In the genomic region with DNA sequence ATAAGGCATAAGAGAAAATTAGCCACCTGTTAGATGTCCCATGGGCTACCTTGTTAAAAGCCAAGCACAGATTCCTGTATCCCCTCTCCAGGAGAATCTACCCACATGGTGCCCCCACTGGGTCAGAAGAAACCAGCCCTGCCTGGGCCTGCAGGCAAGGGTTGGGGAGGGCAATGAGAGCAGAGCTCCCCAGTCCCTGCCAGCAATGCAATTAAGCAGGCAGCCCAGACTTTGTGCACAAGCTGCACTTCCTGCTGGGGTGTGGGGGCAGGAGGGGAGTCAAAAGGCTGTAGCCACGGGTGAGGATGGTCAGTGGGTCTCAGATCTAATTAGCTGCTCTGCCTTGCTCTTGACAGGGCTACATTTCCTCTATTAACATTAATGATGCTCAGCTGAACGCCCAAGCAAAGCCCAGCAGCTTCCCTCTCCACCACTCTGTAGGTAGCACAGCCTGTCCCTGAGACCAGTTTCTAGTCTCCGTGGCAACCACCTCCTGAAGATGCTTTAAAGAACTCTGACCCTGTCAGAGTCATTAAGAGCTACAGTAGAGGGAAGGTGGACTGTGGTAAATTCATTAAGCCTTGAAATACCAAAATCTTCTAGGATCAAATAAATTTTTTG, we compare ENCODE assay signal across 17 mouse cellular contexts. TPM values are rescaled to one million over a fixed set of nuclear protein-coding genes. Genes with fewer than 3 reads are reported as not detected.
A peak's percentile ranks its signal among the peaks of the same experiment; 100 is the strongest.
DNase-seq lines count a peak whose midpoint lies in the region; ATAC-seq and TF ChIP-seq lines count a peak whose summit lies in the region.
"Had no signal": no experiment of that assay in that cellular context is flagged by ENCODE, and none has a peak within 500 bp of the region (broad histone marks: within the 10 kb centered on the region; RNA-seq: fewer than 3 reads in every experiment).

No protein-coding gene starts in this region.

- H3K4me2 ChIP-seq in forebrain, embryonic 14.5 days (ENCODE audit: low read length): no peak overlapping the region
- no peak overlapping the region for H3K4me2 ChIP-seq in forebrain, embryonic 12.5 days
- no peak overlapping the region for H3K4me2 ChIP-seq in neural tube, embryonic 13.5 days
- no peak overlapping the region for H3K4me2 ChIP-seq in hindbrain, embryonic 14.5 days (replicated peaks)
- H3K4me2 ChIP-seq in midbrain, postnatal 0 days (ENCODE audit: low read depth, low read length, poor library complexity, severe bottlenecking): no peak overlapping the region
- H3K4me2 ChIP-seq: liver, embryonic 13.5 days; lung, embryonic 15.5 days had no signal

- H3K9ac ChIP-seq in forebrain, embryonic 14.5 days (ENCODE audit: low read length): no peak overlapping the region
- H3K9ac ChIP-seq in forebrain, embryonic 12.5 days: no peak overlapping the region
- no peak overlapping the region for H3K9ac ChIP-seq in neural tube, embryonic 13.5 days
- H3K9ac ChIP-seq in hindbrain, embryonic 14.5 days: no peak overlapping the region
- no peak overlapping the region for H3K9ac ChIP-seq in midbrain, postnatal 0 days (replicated peaks; ENCODE audit: low read length, poor library complexity, severe bottlenecking)
- H3K9ac ChIP-seq: liver, embryonic 13.5 days; lung, embryonic 15.5 days had no signal

- H3K36me3 ChIP-seq in forebrain, embryonic 14.5 days (ENCODE audit: control insufficient read depth, insufficient read depth, low read length): peaks cover 28% of the 10 kb centered on the region
- H3K36me3 ChIP-seq in forebrain, embryonic 12.5 days (replicated peaks): peaks cover 19% of the 10 kb centered on the region
- H3K36me3 ChIP-seq in neural tube, embryonic 13.5 days: peaks cover 36% of the 10 kb centered on the region
- peaks cover 36% of the 10 kb centered on the region for H3K36me3 ChIP-seq in hindbrain, embryonic 14.5 days (replicated peaks; ENCODE audit: control insufficient read depth, insufficient read depth)
- H3K36me3 ChIP-seq in midbrain, postnatal 0 days (ENCODE audit: insufficient read depth, low read length): peaks cover 37% of the 10 kb centered on the region

- no peaks in the 10 kb centered on the region for H3K9me3 ChIP-seq in forebrain, embryonic 14.5 days (replicated peaks; ENCODE audit: control insufficient read depth, low read length)
- H3K9me3 ChIP-seq in forebrain, embryonic 12.5 days: no peaks in the 10 kb centered on the region
- no peaks in the 10 kb centered on the region for H3K9me3 ChIP-seq in neural tube, embryonic 13.5 days
- no peaks in the 10 kb centered on the region for H3K9me3 ChIP-seq in hindbrain, embryonic 14.5 days (ENCODE audit: control insufficient read depth, low read length)
- H3K9me3 ChIP-seq in midbrain, postnatal 0 days (ENCODE audit: low read length): no peaks in the 10 kb centered on the region
- H3K9me3 ChIP-seq: liver, embryonic 13.5 days; lung, embryonic 15.5 days had no signal

- DNase-seq in forebrain, embryonic 14.5 days (ENCODE audit: low spot score): peak; percentile 4
- DNase-seq in neural tube, embryonic 10.5 days (ENCODE audit: extremely low spot score, low spot score): no peak
- no peak for DNase-seq in hindbrain, embryonic 14.5 days (ENCODE audit: low spot score)
- peak; percentile 11 for DNase-seq in midbrain, postnatal 0 days (ENCODE audit: low spot score)
- DNase-seq in layer of hippocampus, postnatal 10 days (ENCODE audit: low spot score in 2 of 2): no peak
- DNase-seq in thymus, postnatal 14 days: no peak
- DNase-seq: adrenal gland, postnatal 25 days; cerebellum, adult 9-11 months; embryo, embryonic 11 days; gastrocnemius, postnatal 36 days; heart, postnatal 14 days; kidney, postnatal 4 days; liver, embryonic 13.5 days; thymus, postnatal 25 days had no signal

- no peak overlapping the region for H3K27ac ChIP-seq in forebrain, embryonic 14.5 days (ENCODE audit: low read depth, low read length)
- no peak overlapping the region for H3K27ac ChIP-seq in forebrain, embryonic 12.5 days
- H3K27ac ChIP-seq in neural tube, embryonic 13.5 days (replicated peaks): no peak overlapping the region
- no peak overlapping the region for H3K27ac ChIP-seq in hindbrain, embryonic 14.5 days
- no peak overlapping the region; the same call in 1 of the 2 replicates for H3K27ac ChIP-seq in midbrain, postnatal 0 days (ENCODE audit: low read depth, low read length)
- H3K27ac ChIP-seq: liver, embryonic 13.5 days; lung, embryonic 15.5 days had no signal

- no peak; the same call in 1 of the 2 replicates for ATAC-seq in forebrain, embryonic 14.5 days
- ATAC-seq in forebrain, embryonic 12.5 days (ENCODE audit: low FRiP score): no peak
- ATAC-seq in neural tube, embryonic 13.5 days (ENCODE audit: low read depth): peak; percentile 19; the same call in 1 of the 2 replicates
- ATAC-seq in hindbrain, embryonic 14.5 days (ENCODE audit: low FRiP score): peak; percentile 62
- no peak for ATAC-seq in midbrain, postnatal 0 days (ENCODE audit: low FRiP score)

- no peak for TF ChIP-seq CTCF in midbrain, postnatal 0 days (IDR thresholded peaks at IDR 0.05)

- H3K27me3 ChIP-seq in forebrain, embryonic 14.5 days (replicated peaks; ENCODE audit: control insufficient read depth, insufficient read depth, low read length): peaks cover 6% of the 10 kb centered on the region; the same call in 1 of the 2 replicates
- H3K27me3 ChIP-seq in forebrain, embryonic 12.5 days: peaks cover 7% of the 10 kb centered on the region
- peaks cover 15% of the 10 kb centered on the region for H3K27me3 ChIP-seq in neural tube, embryonic 13.5 days
- H3K27me3 ChIP-seq in hindbrain, embryonic 14.5 days (ENCODE audit: control insufficient read depth, insufficient read depth, low read length): peaks cover 7% of the 10 kb centered on the region
- no peaks in the 10 kb centered on the region for H3K27me3 ChIP-seq in midbrain, postnatal 0 days (ENCODE audit: insufficient read depth, low read length)

- H3K4me3 ChIP-seq in forebrain, embryonic 14.5 days (ENCODE audit: low read depth, low read length): no peak overlapping the region
- H3K4me3 ChIP-seq in forebrain, embryonic 12.5 days (replicated peaks): no peak overlapping the region
- H3K4me3 ChIP-seq in neural tube, embryonic 13.5 days: no peak overlapping the region
- H3K4me3 ChIP-seq in hindbrain, embryonic 14.5 days (replicated peaks; ENCODE audit: low read length): no peak overlapping the region
- H3K4me3 ChIP-seq in midbrain, postnatal 0 days (ENCODE audit: low read depth, low read length): no peak overlapping the region
- H3K4me3 ChIP-seq: liver, embryonic 13.5 days; lung, embryonic 15.5 days had no signal

- H3K4me1 ChIP-seq in forebrain, embryonic 14.5 days (ENCODE audit: control insufficient read depth, insufficient read depth, low read length): no peaks in the 10 kb centered on the region; the same call in 1 of the 2 replicates
- peaks cover 6% of the 10 kb centered on the region for H3K4me1 ChIP-seq in forebrain, embryonic 12.5 days
- peaks cover 5% of the 10 kb centered on the region for H3K4me1 ChIP-seq in neural tube, embryonic 13.5 days (replicated peaks)
- no peaks in the 10 kb centered on the region for H3K4me1 ChIP-seq in hindbrain, embryonic 14.5 days (replicated peaks; ENCODE audit: control insufficient read depth, insufficient read depth, low read length)
- no peaks in the 10 kb centered on the region for H3K4me1 ChIP-seq in midbrain, postnatal 0 days (ENCODE audit: insufficient read depth, low read length)
- H3K4me1 ChIP-seq: liver, embryonic 13.5 days; lung, embryonic 15.5 days had no signal

- WGBS in forebrain, embryonic 14.5 days: 15% methylated on average over 3 of the region's 3 CpGs
- 25% methylated on average over 3 of the region's 3 CpGs for WGBS in forebrain, embryonic 12.5 days
- 42% methylated on average over 3 of the region's 3 CpGs for whole genome bisulfite sequencing in neural tube, embryonic 13.5 days
- WGBS in hindbrain, embryonic 14.5 days: 24% methylated on average over 3 of the region's 3 CpGs
- WGBS in midbrain, postnatal 0 days: 34% methylated on average over 3 of the region's 3 CpGs

RNA-seq across cellular contexts. Expression of a gene that starts 5.1 kb away (rescaled TPM):
- 1.8 and 2.0 TPM in 2 replicates for polyA plus RNA-seq in forebrain, embryonic 14.5 days (2014; fragmentation: Nextera tagmentation; extraction: Ambion mirVana)
- 0.44 and 0.57 TPM in 2 replicates for polyA plus RNA-seq in forebrain, embryonic 12.5 days (2016; fragmentation: Nextera tagmentation; extraction: Ambion mirVana)
- polyA plus RNA-seq in neural tube, embryonic 13.5 days (2015; fragmentation: Nextera tagmentation; extraction: Ambion mirVana): 1.0 and 1.2 TPM in 2 replicates
- polyA plus RNA-seq in hindbrain, embryonic 14.5 days (2014; fragmentation: Nextera tagmentation; extraction: Ambion mirVana): 3.2 and 5.0 TPM in 2 replicates
- total RNA-seq in midbrain, postnatal 0 days (2014; rRNA removed): 15.7 and 17.4 TPM in 2 replicates
- 16.7 and 17.3 TPM in 2 replicates for polyA plus RNA-seq in midbrain, postnatal 0 days (2015; fragmentation: Nextera tagmentation; extraction: Ambion mirVana)
- 1 to 10 TPM; 2.9 to 3.7 TPM for total RNA-seq in layer of hippocampus, postnatal 10 days (2021)
- total RNA-seq: gastrocnemius, postnatal 36 days; heart, postnatal 14 days had no signal

RNA-seq across cellular contexts. Expression of a gene that starts 39.5 kb away (rescaled TPM):
- polyA plus RNA-seq in forebrain, embryonic 14.5 days (2014; fragmentation: Nextera tagmentation; extraction: Ambion mirVana): 31.4 and 33.8 TPM in 2 replicates
- polyA plus RNA-seq in forebrain, embryonic 12.5 days (2016; fragmentation: Nextera tagmentation; extraction: Ambion mirVana): 24.3 and 28.3 TPM in 2 replicates
- 23.6 and 28.0 TPM in 2 replicates for polyA plus RNA-seq in neural tube, embryonic 13.5 days (2015; fragmentation: Nextera tagmentation; extraction: Ambion mirVana)
- polyA plus RNA-seq in hindbrain, embryonic 14.5 days (2014; fragmentation: Nextera tagmentation; extraction: Ambion mirVana): 26.6 and 31.9 TPM in 2 replicates
- 58.1 and 60.7 TPM in 2 replicates for total RNA-seq in midbrain, postnatal 0 days (2014; rRNA removed)
- polyA plus RNA-seq in midbrain, postnatal 0 days (2015; fragmentation: Nextera tagmentation; extraction: Ambion mirVana): 44.9 and 49.3 TPM in 2 replicates
- 10 to 100 TPM; 53.2 to 54.2 TPM for total RNA-seq in layer of hippocampus, postnatal 10 days (2021)

RNA-seq across cellular contexts. Expression of a gene that starts 40.3 kb away (rescaled TPM):
- polyA plus RNA-seq in forebrain, embryonic 14.5 days (2014; fragmentation: Nextera tagmentation; extraction: Ambion mirVana): 12.2 and 14.8 TPM in 2 replicates
- polyA plus RNA-seq in forebrain, embryonic 12.5 days (2016; fragmentation: Nextera tagmentation; extraction: Ambion mirVana): 16.2 and 16.6 TPM in 2 replicates
- polyA plus RNA-seq in neural tube, embryonic 13.5 days (2015; fragmentation: Nextera tagmentation; extraction: Ambion mirVana): 11.4 and 12.4 TPM in 2 replicates
- 15.1 and 19.6 TPM in 2 replicates for polyA plus RNA-seq in hindbrain, embryonic 14.5 days (2014; fragmentation: Nextera tagmentation; extraction: Ambion mirVana)
- 29.8 and 35.0 TPM in 2 replicates for total RNA-seq in midbrain, postnatal 0 days (2014; rRNA removed)
- 13.2 and 13.8 TPM in 2 replicates for polyA plus RNA-seq in midbrain, postnatal 0 days (2015; fragmentation: Nextera tagmentation; extraction: Ambion mirVana)
- total RNA-seq in layer of hippocampus, postnatal 10 days (2021): 10 to 100 TPM; 20.1 to 20.3 TPM

Comparison
In these comparisons a context has a peak if more than half of its experiments do, and no peak if none do; other contexts are left out.
1. ATAC-seq: peak in neural tube, embryonic 13.5 days (single experiment) and hindbrain, embryonic 14.5 days (single experiment); none in forebrain, embryonic 14.5 days (single experiment), forebrain, embryonic 12.5 days (single experiment) and midbrain, postnatal 0 days (single experiment).
2. DNase-seq: peak in forebrain, embryonic 14.5 days (single experiment) and midbrain, postnatal 0 days (single experiment); none in neural tube, embryonic 10.5 days (single experiment), hindbrain, embryonic 14.5 days (single experiment), layer of hippocampus, postnatal 10 days (0 of 2) and thymus, postnatal 14 days (single experiment).